Mouse (Mus musculus) cerebellum, adult (tissue): Measurements from ENCODE around the gene Uts2.

Source experiments
- ATAC-seq: cut with Nextera tagmentation; 2 replicates; pipeline ENCODE4 v1.9.2; 2017; ENCODE audit warnings: mild to moderate bottlenecking, moderate library complexity, mixed read lengths; ENCODE audit not compliant: insufficient number of reproducible peaks, low FRiP score, low TSS enrichment

Gene Uts2

GRCm38 (mm10) chr4:150996797-150997196 lies at the start of gene Uts2:
Uts2 (plus strand) TSS chr4:150997097.
- no peak for ATAC-seq

GRCm38 (mm10) chr4:150950972-150951371 lies 45.9 kb upstream of the Uts2 start:
- ATAC-seq, result no peak

GRCm38 (mm10) chr4:150956369-150957105 lies 40.4 kb upstream of the Uts2 start:
- ATAC-seq, result no peak

GRCm38 (mm10) chr4:150957106-150957458 lies 39.8 kb upstream of the Uts2 start:
- no peak for ATAC-seq

GRCm38 (mm10) chr4:150958536-150958935 lies 38.4 kb upstream of the Uts2 start:
- no peak for ATAC-seq

- ATAC-seq, result no peak
Observed at GRCm38 (mm10) chr4:150962231-150962630, 34.7 kb upstream of the Uts2 start.

GRCm38 (mm10) chr4:150963711-150964110 lies 33.2 kb upstream of the Uts2 start:
- no peak for ATAC-seq

GRCm38 (mm10) chr4:150964635-150965554 lies 32.0 kb upstream of the Uts2 start:
- ATAC-seq, result no peak

GRCm38 (mm10) chr4:150965555-150965951 lies 31.3 kb upstream of the Uts2 start:
- ATAC-seq, result no peak

- no peak for ATAC-seq
Observed at GRCm38 (mm10) chr4:150966556-150966955, 30.3 kb upstream of the Uts2 start.

GRCm38 (mm10) chr4:150968956-150969355 lies 27.9 kb upstream of the Uts2 start:
- no peak for ATAC-seq

GRCm38 (mm10) chr4:150973264-150973663 lies 23.6 kb upstream of the Uts2 start:
- ATAC-seq, result no peak

- ATAC-seq, result no peak
Observed at GRCm38 (mm10) chr4:150975145-150975544, 21.8 kb upstream of the Uts2 start.

GRCm38 (mm10) chr4:150978156-150978910 lies 18.6 kb upstream of the Uts2 start:
- ATAC-seq, result no peak

GRCm38 (mm10) chr4:150979455-150979854 lies 17.4 kb upstream of the Uts2 start:
- no peak for ATAC-seq

GRCm38 (mm10) chr4:150980153-150980552 lies 16.7 kb upstream of the Uts2 start:
- no peak for ATAC-seq

GRCm38 (mm10) chr4:150990148-150990547 lies 6.7 kb upstream of the Uts2 start:
- no peak for ATAC-seq

- no peak for ATAC-seq
Observed at GRCm38 (mm10) chr4:150998626-150999025, 1.7 kb downstream of the Uts2 start.

GRCm38 (mm10) chr4:151001397-151001796 lies 4.5 kb downstream of the Uts2 start:
- no peak for ATAC-seq

- ATAC-seq, result no peak
Observed at GRCm38 (mm10) chr4:151005656-151006318, 8.9 kb downstream of the Uts2 start.
